Mouse (Mus musculus) erythroblast, embryonic 14.5 days (primary cell): ENCODE measurements around the gene Lce3d. TPM values are rescaled to one million over a fixed set of nuclear protein-coding genes. Genes with fewer than 3 reads are reported as not detected.

Experiments used
- H3K27me3 ChIP-seq: 2 replicates; pipeline ENCODE4 v1.6.1; 2012; ENCODE audit warnings: inconsistent platforms; ENCODE audit not compliant: control insufficient read depth
- H3K36me3 ChIP-seq: 2 replicates; pipeline ENCODE4 v1.6.1; 2012; ENCODE audit warnings: mild to moderate bottlenecking, inconsistent platforms; ENCODE audit not compliant: control insufficient read depth
- H3K4me1 ChIP-seq: 2 replicates; pipeline ENCODE4 v1.6.1; 2012; ENCODE audit warnings: inconsistent platforms; ENCODE audit not compliant: control insufficient read depth
- H3K4me3 ChIP-seq: replicated peaks from 2 replicates; pipeline ENCODE3; 2012; ENCODE audit warnings: moderate library complexity, mild to moderate bottlenecking, inconsistent platforms
- H3K9me3 ChIP-seq: 2 replicates; pipeline ENCODE4 v1.6.1; 2012; ENCODE audit warnings: low read length, inconsistent platforms, mixed read lengths; ENCODE audit not compliant: control insufficient read depth
- GATA1 ChIP-seq: IDR thresholded peaks from 2 replicates; pipeline ENCODE4 v1.6.1; 2012; ENCODE audit warnings: low read length, inconsistent platforms, mixed read lengths
- TAL1 ChIP-seq: IDR thresholded peaks from 3 replicates; pipeline ENCODE4 v1.6.1; 2012; ENCODE audit warnings: low read length, inconsistent platforms, mixed read lengths
- polyA plus RNA-seq: library from polyadenylated mRNA; stranded (reverse); fragments of >175 nt; gene quantifications from 2 replicates; pipeline ENCODE4 v1.2.3, GENCODE M21; 2012

Gene Lce3d
- polyA plus RNA-seq, 1 experiment = not detected

- no peaks in the 10 kb centered on the region for H3K9me3 ChIP-seq
- H3K4me3 ChIP-seq = no peak overlapping the region
- no peaks in the 10 kb centered on the region for H3K4me1 ChIP-seq
- no peaks in the 10 kb centered on the region for H3K27me3 ChIP-seq
- no peak for TF ChIP-seq TAL1
- TF ChIP-seq GATA1 = no peak
- H3K36me3 ChIP-seq = no peaks in the 10 kb centered on the region
Measured at GRCm38 (mm10) chr3:93000621-93001020, 43.4 kb downstream of the Lce3d start.

GRCm38 (mm10) chr3:93002843-93003242 is 45.7 kb downstream of the Lce3d start:
- no peaks in the 10 kb centered on the region for H3K36me3 ChIP-seq
- no peaks in the 10 kb centered on the region for H3K27me3 ChIP-seq
- TF ChIP-seq TAL1 = no peak
- TF ChIP-seq GATA1 = no peak
- no peaks in the 10 kb centered on the region for H3K9me3 ChIP-seq
- no peaks in the 10 kb centered on the region for H3K4me1 ChIP-seq
- no peak overlapping the region for H3K4me3 ChIP-seq

Other genes starting within 250 kb of the Lce3d start
- gene Lce1e, start 248.3 kb upstream of the Lce3d start, polyA plus RNA-seq = not detected in 2 replicates
- not detected in 2 replicates for gene Lce1f, start 237.0 kb upstream of the Lce3d start, polyA plus RNA-seq
- gene Gm38119, start 218.3 kb upstream of the Lce3d start, polyA plus RNA-seq = not detected in 2 replicates
- gene Lce1g, start 205.1 kb upstream of the Lce3d start, polyA plus RNA-seq = not detected in 2 replicates
- not detected in 2 replicates for gene Lce1h, start 192.3 kb upstream of the Lce3d start, polyA plus RNA-seq
- not detected in 2 replicates for gene Lce1i, start 178.5 kb upstream of the Lce3d start, polyA plus RNA-seq
- not detected in 2 replicates for gene Lce1j, start 166.9 kb upstream of the Lce3d start, polyA plus RNA-seq
- not detected in 2 replicates for gene Lce1k, start 149.5 kb upstream of the Lce3d start, polyA plus RNA-seq
- gene Kprp, start 130.1 kb upstream of the Lce3d start, polyA plus RNA-seq = not detected in 2 replicates
- not detected in 2 replicates for gene Lce1l, start 106.1 kb upstream of the Lce3d start, polyA plus RNA-seq
- not detected in 2 replicates for gene 2310050C09Rik, start 87.2 kb upstream of the Lce3d start, polyA plus RNA-seq
- gene Lce3a, start 31.2 kb upstream of the Lce3d start, polyA plus RNA-seq = not detected in 2 replicates
- not detected in 2 replicates for gene Lce3b, start 24.4 kb upstream of the Lce3d start, polyA plus RNA-seq
- gene Lce3c, start 12.9 kb upstream of the Lce3d start, polyA plus RNA-seq = not detected in 2 replicates
- not detected in 2 replicates for gene Lce3e, start 9.7 kb downstream of the Lce3d start, polyA plus RNA-seq
- not detected in 2 replicates for gene Lce3f, start 34.8 kb downstream of the Lce3d start, polyA plus RNA-seq
- not detected in 2 replicates for gene Crct1, start 58.3 kb downstream of the Lce3d start, polyA plus RNA-seq
- not detected in 2 replicates for gene Lce1m, start 61.7 kb downstream of the Lce3d start, polyA plus RNA-seq
- gene Gm4858, start 111.4 kb downstream of the Lce3d start, polyA plus RNA-seq = not detected in 2 replicates
- gene Crnn, start 187.4 kb downstream of the Lce3d start, polyA plus RNA-seq = not detected in 2 replicates
- gene Flg2, start 239.9 kb downstream of the Lce3d start, polyA plus RNA-seq = not detected in 2 replicates